Mouse (Mus musculus): ENCODE results near the gene Snx6. TPM values are rescaled to one million over a fixed set of nuclear protein-coding genes. Genes with fewer than 3 reads are reported as not detected.

The Snx6 gene
- polyA plus RNA-seq (2015; fragmentation: Nextera tagmentation; extraction: Ambion mirVana), result 256 and 259 TPM in 2 replicates

DNA sequence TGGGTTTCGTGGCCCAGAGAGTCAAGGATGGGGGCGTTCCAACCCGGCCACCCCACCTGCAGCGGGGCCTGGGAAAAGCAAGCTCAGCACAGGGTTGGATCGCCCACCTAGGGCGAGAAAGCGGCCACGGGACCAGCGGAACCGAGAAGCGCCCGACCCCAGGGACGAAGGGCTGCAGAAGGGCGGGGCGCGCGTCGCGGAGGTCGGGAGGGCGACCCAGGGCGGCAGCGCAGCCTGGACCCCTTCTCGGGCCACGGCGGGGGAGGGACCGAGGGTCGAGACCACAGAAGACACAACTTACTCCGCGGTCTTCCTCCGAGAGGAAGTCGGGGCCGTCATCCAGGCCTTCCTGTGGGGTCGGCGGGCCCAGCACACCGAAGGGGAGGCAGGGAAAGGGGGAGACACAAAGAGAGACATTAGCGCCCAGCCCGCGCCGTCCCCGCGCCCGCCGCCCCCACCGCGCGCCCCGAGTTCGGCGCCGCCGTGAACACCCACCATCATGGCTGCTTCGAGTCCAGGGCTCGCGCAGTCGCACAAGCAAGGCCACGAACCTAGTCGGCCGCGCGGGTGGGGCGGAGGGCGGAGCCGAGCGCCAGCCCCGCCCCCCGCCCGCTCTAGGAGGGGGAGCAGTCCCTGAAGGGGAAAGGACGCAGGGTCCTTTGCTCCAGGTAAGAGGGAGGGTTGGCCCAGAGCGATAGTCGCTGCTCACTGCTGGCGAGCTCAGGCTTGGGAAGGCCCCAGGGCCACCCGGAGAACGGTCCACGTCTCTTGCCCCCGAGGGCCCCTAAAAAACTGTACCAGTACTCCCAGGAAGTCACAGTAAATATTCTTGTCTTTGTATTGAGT, at the start of gene Snx6:
Snx6 (minus strand) TSS at position 551 of the 846 bp plus-strand sequence.
- peak; percentile 92 for ATAC-seq (replicated peaks; ENCODE audit: low FRiP score, low read depth)
- TF ChIP-seq CTCF (IDR thresholded peaks at IDR 0.05; ENCODE audit: low read depth), result no peak
- peak within 1 kb of the TSS; percentile 61 for H3K4me2 ChIP-seq (ENCODE audit: low read length)
- H3K36me3 ChIP-seq (ENCODE audit: insufficient read depth, low read length), result no peaks in the 10 kb centered on the region
- H3K27me3 ChIP-seq (ENCODE audit: insufficient read depth, low read length), result no peaks in the 10 kb centered on the region
- peak within 1 kb of the TSS; percentile 88 for H3K27ac ChIP-seq
- H3K9ac ChIP-seq (ENCODE audit: low read depth, low read length), result peak within 1 kb of the TSS; percentile 100
- no peaks in the 10 kb centered on the region for H3K9me3 ChIP-seq (replicated peaks; ENCODE audit: low read length)
- peak within 1 kb of the TSS; percentile 99 for H3K4me3 ChIP-seq (replicated peaks; ENCODE audit: low read depth, low read length)
- DNase-seq (ENCODE audit: low spot score), result peak; percentile 91
- WGBS, result under 1% methylated on average over 73 of the region's 76 CpGs
- peaks cover 9% of the 10 kb centered on the region; the same call in 1 of the 2 replicates for H3K4me1 ChIP-seq (replicated peaks; ENCODE audit: insufficient read depth, low read length)

DNA sequence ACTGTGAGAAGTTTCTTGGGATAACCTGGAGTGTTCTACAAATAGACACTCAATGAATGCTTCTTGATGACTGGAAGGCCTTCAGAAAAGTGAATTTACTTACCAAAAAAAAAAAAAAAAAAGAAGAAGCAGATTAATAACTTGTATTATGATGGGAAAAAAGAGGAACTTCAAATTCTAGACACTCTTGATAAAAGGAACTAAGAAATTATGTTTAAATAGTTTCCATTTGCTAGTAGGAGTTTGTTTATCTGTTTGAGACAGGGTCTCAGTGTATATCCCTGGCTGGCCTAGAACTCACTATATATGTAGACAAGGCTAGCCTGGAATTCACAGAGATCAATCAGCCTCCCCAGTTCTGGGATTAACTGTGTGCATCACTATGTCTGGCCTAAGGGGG, 48.9 kb upstream of the Snx6 start:
- no peak for ATAC-seq (replicated peaks; ENCODE audit: low FRiP score, low read depth)
- TF ChIP-seq CTCF (IDR thresholded peaks at IDR 0.05; ENCODE audit: low read depth), result no peak
- no peak overlapping the region for H3K4me3 ChIP-seq (replicated peaks; ENCODE audit: low read depth, low read length)
- H3K36me3 ChIP-seq (ENCODE audit: insufficient read depth, low read length), result no peaks in the 10 kb centered on the region
- no peak for DNase-seq (ENCODE audit: low spot score)
- no peak overlapping the region for H3K4me2 ChIP-seq (ENCODE audit: low read length)
- H3K9me3 ChIP-seq (replicated peaks; ENCODE audit: low read length), result no peaks in the 10 kb centered on the region
- H3K4me1 ChIP-seq (replicated peaks; ENCODE audit: insufficient read depth, low read length), result no peaks in the 10 kb centered on the region
- H3K9ac ChIP-seq (ENCODE audit: low read depth, low read length), result no peak overlapping the region
- H3K27me3 ChIP-seq (ENCODE audit: insufficient read depth, low read length), result no peaks in the 10 kb centered on the region
- no peak overlapping the region for H3K27ac ChIP-seq

DNA sequence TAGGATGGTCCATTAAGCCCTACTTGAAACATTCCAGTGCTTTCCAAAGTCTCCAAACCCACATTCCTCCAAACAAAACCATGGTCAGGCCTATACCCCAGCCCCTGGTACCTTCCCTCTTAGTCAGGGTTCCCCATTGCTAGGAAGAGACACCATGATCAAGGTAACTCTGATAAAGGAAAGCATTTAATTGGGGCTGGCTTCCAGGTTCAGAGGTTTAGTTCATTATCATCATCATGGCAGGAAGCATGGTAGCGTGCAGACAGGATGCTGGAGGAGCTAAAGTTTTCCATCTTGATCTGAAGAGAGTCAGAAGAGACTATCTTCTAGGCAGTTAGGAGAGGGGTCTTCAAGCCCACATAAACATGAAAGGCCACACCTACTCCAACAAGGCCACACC, 46.1 kb upstream of the Snx6 start:
- H3K4me1 ChIP-seq (replicated peaks; ENCODE audit: insufficient read depth, low read length), result no peaks in the 10 kb centered on the region
- no peak for DNase-seq (ENCODE audit: low spot score)
- no peaks in the 10 kb centered on the region for H3K36me3 ChIP-seq (ENCODE audit: insufficient read depth, low read length)
- no peak overlapping the region for H3K9ac ChIP-seq (ENCODE audit: low read depth, low read length)
- no peak overlapping the region for H3K4me2 ChIP-seq (ENCODE audit: low read length)
- no peak overlapping the region for H3K27ac ChIP-seq
- H3K9me3 ChIP-seq (replicated peaks; ENCODE audit: low read length), result no peaks in the 10 kb centered on the region
- H3K27me3 ChIP-seq (ENCODE audit: insufficient read depth, low read length), result no peaks in the 10 kb centered on the region
- WGBS, result 89% methylated on average over 1 of the region's 1 CpGs
- TF ChIP-seq CTCF (IDR thresholded peaks at IDR 0.05; ENCODE audit: low read depth), result no peak
- H3K4me3 ChIP-seq (replicated peaks; ENCODE audit: low read depth, low read length), result no peak overlapping the region
- no peak for ATAC-seq (replicated peaks; ENCODE audit: low FRiP score, low read depth)

DNA sequence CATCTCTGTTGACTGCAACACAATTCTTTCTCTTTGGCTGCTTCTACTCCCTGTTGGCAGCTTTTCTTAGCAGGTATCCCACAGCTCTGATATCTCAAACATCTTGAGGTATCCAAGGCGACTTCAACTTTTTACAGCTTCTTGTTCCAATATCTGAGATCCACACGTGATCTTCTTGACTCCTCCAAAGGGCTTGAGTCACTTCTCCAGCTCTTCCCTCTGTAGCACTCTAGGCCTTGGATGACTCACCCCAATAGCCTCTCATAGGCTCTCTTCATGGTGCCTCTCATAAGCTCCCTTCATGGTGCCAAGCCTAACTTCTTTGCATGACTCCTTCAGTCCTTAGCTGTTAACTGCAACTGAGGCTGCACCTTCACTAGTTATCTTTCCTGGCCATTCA, 44.3 kb upstream of the Snx6 start:
- no peak for TF ChIP-seq CTCF (IDR thresholded peaks at IDR 0.05; ENCODE audit: low read depth)
- ATAC-seq (replicated peaks; ENCODE audit: low FRiP score, low read depth) (no peak), DNase-seq (ENCODE audit: low spot score) (no peak)
- Histone ChIP-seq H3K36me3 (ENCODE audit: insufficient read depth, low read length) (no peaks in the 10 kb centered on the region), H3K4me3 (replicated peaks; ENCODE audit: low read depth, low read length) (no peak overlapping the region), H3K4me1 (replicated peaks; ENCODE audit: insufficient read depth, low read length) (0 out of 2 replicates have a peak, but pooled peaks cover 5% of the 10 kb centered on the region), H3K27me3 (ENCODE audit: insufficient read depth, low read length) (no peaks in the 10 kb centered on the region), H3K27ac (no peak overlapping the region), H3K4me2 (ENCODE audit: low read length) (no peak overlapping the region), H3K9ac (ENCODE audit: low read depth, low read length) (no peak overlapping the region), H3K9me3 (replicated peaks; ENCODE audit: low read length) (no peaks in the 10 kb centered on the region)
- WGBS, result 79% methylated on average over 2 of the region's 2 CpGs

DNA sequence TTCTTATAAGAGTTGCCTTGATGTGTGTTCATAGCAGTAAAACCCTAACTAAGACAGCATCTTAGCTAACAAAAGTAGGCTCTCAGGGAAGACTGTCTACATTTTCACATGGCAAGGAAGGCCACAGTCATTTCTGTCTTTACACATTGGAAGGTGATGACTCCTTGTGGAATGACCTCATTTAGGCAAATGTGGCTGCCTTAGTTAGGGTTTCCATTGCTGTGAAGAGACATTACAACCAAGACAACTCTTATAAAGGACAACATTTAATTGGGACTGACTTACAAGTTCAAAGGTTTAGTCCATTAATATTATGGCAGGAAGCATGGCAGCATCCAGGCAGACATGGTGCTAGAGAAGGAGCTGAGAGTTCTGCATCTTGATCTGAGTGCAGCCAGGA, 43.4 kb upstream of the Snx6 start:
- H3K9me3 ChIP-seq (replicated peaks; ENCODE audit: low read length), result no peaks in the 10 kb centered on the region
- no peaks in the 10 kb centered on the region for H3K27me3 ChIP-seq (ENCODE audit: insufficient read depth, low read length)
- DNase-seq (ENCODE audit: low spot score) (no peak), ATAC-seq (replicated peaks; ENCODE audit: low FRiP score, low read depth) (no peak)
- no peak overlapping the region for H3K27ac ChIP-seq
- TF ChIP-seq CTCF (IDR thresholded peaks at IDR 0.05; ENCODE audit: low read depth), result no peak
- H3K4me2 ChIP-seq (ENCODE audit: low read length), result no peak overlapping the region
- H3K4me1 ChIP-seq (replicated peaks; ENCODE audit: insufficient read depth, low read length), result 0 out of 2 replicates have a peak, but pooled peaks cover 5% of the 10 kb centered on the region
- no peak overlapping the region for H3K9ac ChIP-seq (ENCODE audit: low read depth, low read length)
- H3K36me3 ChIP-seq (ENCODE audit: insufficient read depth, low read length), result no peaks in the 10 kb centered on the region
- no peak overlapping the region for H3K4me3 ChIP-seq (replicated peaks; ENCODE audit: low read depth, low read length)

DNA sequence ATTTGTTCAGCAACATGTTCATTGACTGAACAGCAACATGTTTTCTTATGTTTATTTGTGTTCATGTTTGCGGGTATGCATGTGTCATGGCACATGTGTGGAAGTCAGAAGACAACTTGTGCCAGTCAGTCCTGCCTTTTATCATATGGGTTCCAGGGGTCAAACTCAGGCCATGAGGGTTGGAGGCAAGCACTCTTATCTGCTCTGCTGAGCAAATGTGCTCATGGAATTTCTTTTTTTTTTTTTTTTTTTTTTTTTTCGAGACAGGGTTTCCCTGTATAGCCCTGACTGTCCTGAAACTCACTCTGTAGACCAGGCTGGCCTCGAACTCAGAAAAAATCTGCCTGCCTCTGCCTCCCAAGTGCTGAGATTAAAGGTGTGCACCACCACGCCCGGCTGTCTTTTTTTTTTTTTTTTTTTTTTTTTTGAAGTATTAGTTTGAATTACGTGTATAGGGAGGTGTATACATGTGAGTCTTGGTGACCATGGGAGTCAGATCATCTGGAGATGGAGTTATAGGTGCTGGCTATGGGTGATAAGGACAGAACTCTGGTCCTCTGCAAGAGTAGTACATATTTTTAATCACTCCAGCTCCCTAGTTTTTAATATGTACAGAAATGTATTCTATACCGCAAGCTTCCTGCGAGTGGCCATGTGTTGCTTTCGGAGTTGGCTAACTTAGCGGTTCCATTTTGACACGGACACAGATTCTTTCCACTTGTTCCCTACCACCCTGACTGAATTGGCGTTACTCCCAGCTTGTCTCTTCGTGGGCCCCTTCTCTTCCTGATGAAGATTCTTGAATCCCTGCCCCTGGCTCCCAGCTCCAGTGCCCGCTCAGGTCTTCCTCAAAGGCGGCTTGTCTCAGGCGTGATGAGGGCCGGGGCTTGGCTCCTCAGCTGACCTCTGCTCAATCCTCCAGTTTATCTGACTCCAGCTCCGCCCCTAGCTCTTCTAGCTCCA, 40.4 kb upstream of the Snx6 start:
- no peak for TF ChIP-seq CTCF (IDR thresholded peaks at IDR 0.05; ENCODE audit: low read depth)
- Histone ChIP-seq H3K36me3 (ENCODE audit: insufficient read depth, low read length) (no peaks in the 10 kb centered on the region), H3K27me3 (ENCODE audit: insufficient read depth, low read length) (no peaks in the 10 kb centered on the region), H3K9ac (ENCODE audit: low read depth, low read length) (no peak overlapping the region), H3K4me1 (replicated peaks; ENCODE audit: insufficient read depth, low read length) (0 out of 2 replicates have a peak, but pooled peaks cover 5% of the 10 kb centered on the region), H3K9me3 (replicated peaks; ENCODE audit: low read length) (no peaks in the 10 kb centered on the region), H3K4me2 (ENCODE audit: low read length) (peak overlapping the region; percentile 55; the same call in 1 of the 2 replicates), H3K4me3 (replicated peaks; ENCODE audit: low read depth, low read length) (no peak overlapping the region), H3K27ac (0 out of 2 replicates have a peak overlapping the region, but pooled peaks have one; percentile 54)
- ATAC-seq (replicated peaks; ENCODE audit: low FRiP score, low read depth) (no peak), DNase-seq (ENCODE audit: low spot score) (no peak)
- 76% methylated on average over 18 of the region's 18 CpGs for WGBS

All from kidney, postnatal 0 days (tissue).